Mouse (Mus musculus) embryonic fibroblast, embryonic 13.5 days (primary cell): Measurements from ENCODE around the gene Sgms2.

Source experiments
- CTCF ChIP-seq: IDR thresholded peaks from 2 replicates; pipeline ENCODE4 v1.5.1; 2011; ENCODE audit warnings: mild to moderate bottlenecking, control low read depth, low read length, moderate library complexity, borderline replicate concordance; ENCODE audit not compliant: insufficient read depth
- POLR2A ChIP-seq: IDR thresholded peaks from 2 replicates; pipeline ENCODE4 v1.6.1; 2011; ENCODE audit warnings: low read depth, mild to moderate bottlenecking, control low read depth, low read length, moderate library complexity

- no peak for TF ChIP-seq POLR2A
- no peak for TF ChIP-seq CTCF
Measured at GRCm38 (mm10) chr3:131272374-131273100, 218.7 kb downstream of the Sgms2 start.
